Mouse (Mus musculus) spleen, adult 10 weeks (tissue): ENCODE data around the gene Gm10354. TPM values are rescaled to one million over a fixed set of nuclear protein-coding genes. Genes with fewer than 3 reads are reported as not detected.

ENCODE experiments used
- polyA plus RNA-seq: library from polyadenylated mRNA; stranded (reverse); fragments of 350-450 nt; fragmentation: Illumina TruSeq; extraction: RNeasy Lipid Tissue Mini Kit (QIAGEN cat#74804); gene quantifications from one replicate; pipeline ENCODE4 v1.2.3, GENCODE M21; 2015; ENCODE audit warnings: low replicate concordance; ENCODE audit not compliant: insufficient read depth

Gene Gm10354
- not detected for polyA plus RNA-seq

GRCm38 (mm10) chr5:14978835-14979234, at the start of gene Gm10354:
TSS of gene Gm10354 (minus strand) at chr5:14978935.

GRCm38 (mm10) chr5:14938329-14938728, 40.4 kb downstream of the Gm10354 start, which contains the start of gene Speer4e:
TSS of gene Speer4e (minus strand) at chr5:14938429.

Other genes starting within 250 kb of the Gm10354 start
- not detected for gene Gm9758, start 64.0 kb downstream of the Gm10354 start, polyA plus RNA-seq
- not detected for gene Speer4e, start 40.5 kb downstream of the Gm10354 start, polyA plus RNA-seq
- gene Gm17019, start 54.1 kb upstream of the Gm10354 start, polyA plus RNA-seq, result not detected